Mouse (Mus musculus) left cerebral cortex, postnatal 36 days (tissue): ENCODE measurements around the gene Eif4b. TPM values are rescaled to one million over a fixed set of nuclear protein-coding genes. Genes with fewer than 3 reads are reported as not detected.

Source experiments
- DNase-seq, 2 experiments: peaks; one replicate each; pipeline ENCODE4 v3.0.0; 2021 to 2022; ENCODE audit warnings: low spot score in 2 of 2, mixed read lengths in 1 of 2
- intact Hi-C: fragments of 180-260 bp; cut with DNase I; formaldehyde crosslinking; loops from one replicate; pipeline ENCODE4 v1.15.1; 2025
- total RNA-seq, 2 experiments: library from RNA; stranded (reverse); gene quantifications; 2 replicates each; pipeline ENCODE4 v1.2.3; 2021

Gene Eif4b
- total RNA-seq, 2 experiments from 2014 or later: 157 to 165 TPM

- intact Hi-C loops: no loop called here
- DNase-seq: peak; percentile 19 to 60
Observed at GRCm38 (mm10) chr15:102144274-102144711, 70.7 kb downstream of the Eif4b start, which contains the start of gene Igfbp6. TSS of gene Igfbp6 (plus strand) at chr15:102144362.

DNA sequence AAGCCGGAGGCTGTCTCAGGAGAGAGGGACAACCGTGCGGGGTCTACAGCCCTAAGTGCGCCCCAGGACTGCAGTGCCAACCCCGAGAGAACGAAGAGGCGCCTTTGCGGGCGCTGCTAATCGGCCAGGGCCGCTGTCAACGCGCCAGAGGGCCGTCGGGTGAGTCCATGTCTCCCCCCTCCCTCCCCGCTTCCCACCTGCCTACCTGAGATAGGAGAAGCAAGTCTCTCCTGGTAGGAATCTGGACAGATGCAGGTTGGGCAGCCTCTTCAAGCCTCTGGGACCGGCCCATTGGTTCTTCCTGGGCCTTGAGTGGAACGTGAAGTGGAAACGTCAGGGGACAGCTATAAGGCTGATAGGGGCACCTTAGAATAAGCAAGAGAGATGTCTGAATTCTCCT lies 71.2 kb downstream of the Eif4b start:
- no peak for DNase-seq
- intact Hi-C loops: no loop called here

GRCm38 (mm10) chr15:102145330-102145729 lies 71.8 kb downstream of the Eif4b start:
- DNase-seq: peak; percentile 55 to 68
- intact Hi-C loops: no loop called here

- intact Hi-C loops: loop anchor here (2.0 kb wide), 1 partner anchor 29 kb away; no protein-coding TSS in a partner anchor
- DNase-seq: no peak
Observed at GRCm38 (mm10) chr15:102146089-102146488, 72.5 kb downstream of the Eif4b start.

Other genes starting within 250 kb of the Eif4b start
- gene Krt1, start 223.0 kb upstream of the Eif4b start, total RNA-seq: 1 to 10 TPM; 1.7 to 1.8 TPM
- 1 to 10 TPM; 8.8 to 9.8 TPM for gene Krt77, start 204.1 kb upstream of the Eif4b start, total RNA-seq
- gene Krt76, start 180.9 kb upstream of the Eif4b start, total RNA-seq: not detected
- gene Krt4, start 149.0 kb upstream of the Eif4b start, total RNA-seq: not detected
- gene Krt79, start 133.4 kb upstream of the Eif4b start, total RNA-seq: not detected
- not detected for gene Krt78, start 119.5 kb upstream of the Eif4b start, total RNA-seq
- not detected for gene Krt8, start 69.3 kb upstream of the Eif4b start, total RNA-seq
- gene Krt18, start 45.6 kb upstream of the Eif4b start, total RNA-seq: under 1 TPM in 1 of 2 experiments, not detected in 1; 0.22 TPM
- gene Tns2, start 26.6 kb downstream of the Eif4b start, total RNA-seq: 10 to 100 TPM; 17.2 to 28.6 TPM
- 100 to 1,000 TPM; 140 to 160 TPM for gene Spryd3, start 62.5 kb downstream of the Eif4b start, total RNA-seq
- gene Igfbp6, start 70.6 kb downstream of the Eif4b start, total RNA-seq: 10 to 100 TPM; 39.5 to 57.1 TPM
- under 1 TPM in 1 of 2 experiments, not detected in 1; 0.23 TPM for gene Soat2, start 76.8 kb downstream of the Eif4b start, total RNA-seq
- 10 to 100 TPM; 61.0 to 64.0 TPM for gene Zfp740, start 129.5 kb downstream of the Eif4b start, total RNA-seq
- 10 to 100 TPM; 23.9 to 29.4 TPM for gene Csad, start 131.0 kb downstream of the Eif4b start, total RNA-seq
- 1 to 10 TPM; 1.1 to 1.5 TPM for gene Itgb7, start 158.2 kb downstream of the Eif4b start, total RNA-seq
- 10 to 100 TPM; 13.1 to 13.9 TPM for gene Rarg, start 183.7 kb downstream of the Eif4b start, total RNA-seq
- not detected for gene Gm9918, start 196.8 kb downstream of the Eif4b start, total RNA-seq
- 10 to 100 TPM; 40.9 to 43.9 TPM for gene Mfsd5, start 205.7 kb downstream of the Eif4b start, total RNA-seq
- 1 to 10 TPM; 1.1 TPM for gene Espl1, start 222.5 kb downstream of the Eif4b start, total RNA-seq